Mouse (Mus musculus): ENCODE data around the gene Rgs18. TPM values are rescaled to one million over a fixed set of nuclear protein-coding genes. Genes with fewer than 3 reads are reported as not detected.

Gene Rgs18
- polyA plus RNA-seq (2014; fragmentation: Nextera tagmentation; extraction: Ambion mirVana), result 0.27 and 0.52 TPM in 2 replicates

DNA sequence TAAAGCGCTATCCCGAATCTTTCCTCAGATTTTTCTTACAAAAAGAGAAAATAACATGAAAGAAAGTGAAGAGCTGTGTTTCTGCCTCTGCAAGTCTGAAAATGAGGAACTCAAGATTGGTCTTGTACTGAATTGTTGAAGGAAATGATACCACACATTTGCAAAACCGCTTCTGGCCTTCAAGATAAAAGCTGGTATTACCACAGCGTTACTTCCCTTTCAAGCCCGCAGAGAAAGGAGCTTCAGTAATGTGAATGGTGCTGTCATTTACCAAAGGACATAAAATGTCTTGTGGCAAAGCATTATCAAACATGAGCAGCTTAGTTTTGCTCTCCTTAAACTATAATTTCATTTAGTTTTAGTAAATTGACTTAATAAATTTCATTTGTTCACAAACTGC is at the start of gene Rgs18:
Rgs18 (minus strand) TSS at position 105 of the 400 bp plus-strand sequence.
- Histone ChIP-seq H3K4me3 (ENCODE audit: low read depth, low read length) (no peak within 1 kb of the TSS), H3K36me3 (ENCODE audit: control insufficient read depth, insufficient read depth, low read length) (no peaks in the 10 kb centered on the region), H3K9me3 (replicated peaks; ENCODE audit: control insufficient read depth, low read length) (no peaks in the 10 kb centered on the region), H3K4me1 (ENCODE audit: control insufficient read depth, insufficient read depth, low read length) (no peaks in the 10 kb centered on the region), H3K27ac (ENCODE audit: low read depth, low read length) (no peak within 1 kb of the TSS), H3K27me3 (replicated peaks; ENCODE audit: control insufficient read depth, insufficient read depth, low read length) (no peaks in the 10 kb centered on the region), H3K4me2 (ENCODE audit: low read length) (no peak within 1 kb of the TSS), H3K9ac (ENCODE audit: low read length) (no peak within 1 kb of the TSS)
- ATAC-seq (no peak), DNase-seq (ENCODE audit: low spot score) (no peak)
- 88% methylated on average over 5 of the region's 5 CpGs for WGBS

DNA sequence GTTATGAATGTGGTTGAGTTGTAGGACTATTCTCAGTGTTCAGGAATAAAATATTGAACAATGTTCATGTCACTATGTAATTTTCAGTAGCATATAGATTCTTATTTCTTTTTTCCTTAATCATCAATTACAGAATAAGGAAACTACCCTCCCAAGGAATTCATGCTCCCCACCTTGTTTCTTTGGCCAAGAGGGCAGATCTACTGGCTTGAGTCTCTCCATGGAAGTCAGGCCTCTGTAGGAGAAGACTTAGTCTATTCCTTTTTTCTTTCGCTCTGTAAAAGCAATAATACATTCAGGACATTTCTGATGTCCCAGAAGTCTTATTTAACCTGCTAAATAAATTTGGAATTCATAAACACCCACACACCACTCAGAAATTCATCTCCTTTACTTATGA is 841 bp downstream of the Rgs18 start:
- Histone ChIP-seq H3K27me3 (replicated peaks; ENCODE audit: control insufficient read depth, insufficient read depth, low read length) (no peaks in the 10 kb centered on the region), H3K36me3 (ENCODE audit: control insufficient read depth, insufficient read depth, low read length) (no peaks in the 10 kb centered on the region), H3K4me1 (ENCODE audit: control insufficient read depth, insufficient read depth, low read length) (no peaks in the 10 kb centered on the region), H3K9me3 (replicated peaks; ENCODE audit: control insufficient read depth, low read length) (no peaks in the 10 kb centered on the region), H3K4me2 (ENCODE audit: low read length) (no peak overlapping the region), H3K9ac (ENCODE audit: low read length) (no peak overlapping the region), H3K4me3 (ENCODE audit: low read depth, low read length) (no peak overlapping the region), H3K27ac (ENCODE audit: low read depth, low read length) (no peak overlapping the region)
- ATAC-seq (no peak), DNase-seq (ENCODE audit: low spot score) (no peak)
- WGBS, result 88% methylated on average over 1 of the region's 1 CpGs

DNA sequence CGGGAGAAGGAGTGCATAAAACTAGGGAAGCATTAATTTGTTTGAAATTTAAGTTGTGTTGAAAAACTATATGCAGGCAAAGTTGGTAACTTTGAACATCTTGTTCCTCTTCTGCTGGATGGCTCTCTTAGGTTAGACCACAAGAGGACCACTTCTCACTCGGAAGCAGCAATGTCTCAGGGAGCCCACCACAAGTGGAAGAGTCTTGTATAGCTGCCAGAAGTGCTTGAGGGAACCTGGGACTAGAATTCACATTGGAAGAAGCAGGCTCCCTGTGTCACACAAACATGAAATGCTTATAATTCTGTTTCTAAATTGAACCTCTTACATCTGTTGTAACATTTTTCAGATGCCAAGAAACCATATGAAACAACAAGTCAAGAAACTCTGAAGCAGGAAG is 9.0 kb downstream of the Rgs18 start:
- H3K4me2 ChIP-seq (ENCODE audit: low read length), result no peak overlapping the region
- no peaks in the 10 kb centered on the region for H3K4me1 ChIP-seq (ENCODE audit: control insufficient read depth, insufficient read depth, low read length)
- 77% methylated on average over 2 of the region's 2 CpGs for WGBS
- no peak for DNase-seq (ENCODE audit: low spot score)
- H3K4me3 ChIP-seq (ENCODE audit: low read depth, low read length), result no peak overlapping the region
- H3K9ac ChIP-seq (ENCODE audit: low read length), result no peak overlapping the region
- no peak overlapping the region for H3K27ac ChIP-seq (ENCODE audit: low read depth, low read length)
- no peaks in the 10 kb centered on the region for H3K27me3 ChIP-seq (replicated peaks; ENCODE audit: control insufficient read depth, insufficient read depth, low read length)
- H3K9me3 ChIP-seq (replicated peaks; ENCODE audit: control insufficient read depth, low read length), result no peaks in the 10 kb centered on the region
- no peak for ATAC-seq
- no peaks in the 10 kb centered on the region for H3K36me3 ChIP-seq (ENCODE audit: control insufficient read depth, insufficient read depth, low read length)

DNA sequence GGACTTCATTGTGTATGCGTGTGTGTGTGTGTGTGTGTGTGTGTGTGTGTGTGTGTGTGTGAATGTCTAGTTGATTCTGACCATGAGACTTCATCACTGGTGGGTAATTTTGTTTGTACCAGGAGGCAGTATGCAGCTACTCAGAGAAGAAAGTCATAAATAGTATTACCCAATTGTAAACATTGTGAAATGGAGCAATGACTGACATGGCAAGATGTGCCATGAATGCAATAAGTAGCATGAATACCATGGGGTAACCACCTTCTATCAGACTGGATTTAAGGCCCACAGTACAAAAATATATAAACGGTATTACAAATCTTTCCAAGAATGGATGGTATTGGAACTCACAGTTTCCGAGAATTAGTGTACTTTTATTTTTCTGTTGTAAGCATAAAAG is 14.4 kb downstream of the Rgs18 start:
- 96% methylated on average over 3 of the region's 3 CpGs for WGBS

DNA sequence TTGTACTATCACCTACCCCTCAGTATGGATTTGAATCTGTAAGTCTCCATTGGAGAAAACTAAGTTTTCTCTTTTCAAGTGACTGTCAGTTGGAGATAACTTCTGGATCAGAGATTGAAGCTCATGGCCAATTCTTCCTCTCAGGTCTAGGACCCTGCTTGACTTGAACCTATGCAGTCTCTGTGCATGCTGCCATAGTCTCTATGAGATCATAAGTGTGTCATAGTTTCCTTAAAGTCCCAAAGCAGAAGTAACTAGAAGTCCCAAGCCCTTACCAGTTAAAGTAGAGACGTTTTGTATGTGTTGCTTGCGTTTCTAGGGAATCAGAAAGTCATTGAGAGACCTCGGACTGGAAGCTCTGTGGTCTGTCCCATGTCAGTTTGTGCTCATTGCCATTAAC is 24.5 kb downstream of the Rgs18 start:
- no peak for ATAC-seq
- 77% methylated on average over 3 of the region's 3 CpGs for WGBS

More for the DNA sequence above, 14.4 kb downstream of the Rgs18 start:
- H3K9me3 ChIP-seq (replicated peaks; ENCODE audit: control insufficient read depth, low read length), result no peaks in the 10 kb centered on the region
- no peaks in the 10 kb centered on the region for H3K36me3 ChIP-seq (ENCODE audit: control insufficient read depth, insufficient read depth, low read length)
- ATAC-seq, result no peak
- no peak overlapping the region for H3K4me2 ChIP-seq (ENCODE audit: low read length)
- no peak overlapping the region for H3K27ac ChIP-seq (ENCODE audit: low read depth, low read length)
- no peak overlapping the region for H3K4me3 ChIP-seq (ENCODE audit: low read depth, low read length)
- H3K4me1 ChIP-seq (ENCODE audit: control insufficient read depth, insufficient read depth, low read length), result no peaks in the 10 kb centered on the region
- H3K27me3 ChIP-seq (replicated peaks; ENCODE audit: control insufficient read depth, insufficient read depth, low read length), result no peaks in the 10 kb centered on the region
- no peak for DNase-seq (ENCODE audit: low spot score)
- H3K9ac ChIP-seq (ENCODE audit: low read length), result no peak overlapping the region

DNA sequence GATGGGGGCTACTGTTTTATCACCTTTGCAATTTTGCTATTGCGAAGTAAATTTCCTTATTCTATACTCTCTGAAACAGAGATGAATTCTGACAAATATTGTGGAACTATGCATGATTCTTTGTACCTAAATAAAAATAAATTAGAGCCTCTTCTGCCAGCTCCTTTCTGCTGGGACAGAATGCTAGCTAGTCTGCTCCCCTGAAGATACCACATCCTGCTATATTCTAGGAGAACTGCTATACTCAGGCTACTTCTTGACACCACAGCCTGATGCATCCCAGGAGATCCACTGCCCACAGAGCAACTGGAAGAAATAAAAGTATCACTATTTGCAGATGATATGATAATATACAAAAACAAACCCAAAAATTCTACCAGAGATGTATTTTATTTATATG is 29.1 kb downstream of the Rgs18 start:
- no peaks in the 10 kb centered on the region for H3K9me3 ChIP-seq (replicated peaks; ENCODE audit: control insufficient read depth, low read length)
- no peak for DNase-seq (ENCODE audit: low spot score)
- no peak for ATAC-seq
- no peak overlapping the region for H3K4me2 ChIP-seq (ENCODE audit: low read length)
- H3K36me3 ChIP-seq (ENCODE audit: control insufficient read depth, insufficient read depth, low read length), result no peaks in the 10 kb centered on the region
- no peak overlapping the region for H3K27ac ChIP-seq (ENCODE audit: low read depth, low read length)
- no peak overlapping the region for H3K4me3 ChIP-seq (ENCODE audit: low read depth, low read length)
- H3K9ac ChIP-seq (ENCODE audit: low read length), result no peak overlapping the region
- WGBS, result 96% methylated on average over 1 of the region's 1 CpGs
- H3K4me1 ChIP-seq (ENCODE audit: control insufficient read depth, insufficient read depth, low read length), result no peaks in the 10 kb centered on the region
- H3K27me3 ChIP-seq (replicated peaks; ENCODE audit: control insufficient read depth, insufficient read depth, low read length), result no peaks in the 10 kb centered on the region

More for the DNA sequence above, 24.5 kb downstream of the Rgs18 start:
- Histone ChIP-seq H3K27me3 (replicated peaks; ENCODE audit: control insufficient read depth, insufficient read depth, low read length) (no peaks in the 10 kb centered on the region), H3K4me2 (ENCODE audit: low read length) (no peak overlapping the region), H3K9me3 (replicated peaks; ENCODE audit: control insufficient read depth, low read length) (no peaks in the 10 kb centered on the region), H3K4me3 (ENCODE audit: low read depth, low read length) (no peak overlapping the region), H3K36me3 (ENCODE audit: control insufficient read depth, insufficient read depth, low read length) (no peaks in the 10 kb centered on the region), H3K9ac (ENCODE audit: low read length) (no peak overlapping the region), H3K4me1 (ENCODE audit: control insufficient read depth, insufficient read depth, low read length) (no peaks in the 10 kb centered on the region), H3K27ac (ENCODE audit: low read depth, low read length) (no peak overlapping the region)
- DNase-seq (ENCODE audit: low spot score), result no peak

DNA sequence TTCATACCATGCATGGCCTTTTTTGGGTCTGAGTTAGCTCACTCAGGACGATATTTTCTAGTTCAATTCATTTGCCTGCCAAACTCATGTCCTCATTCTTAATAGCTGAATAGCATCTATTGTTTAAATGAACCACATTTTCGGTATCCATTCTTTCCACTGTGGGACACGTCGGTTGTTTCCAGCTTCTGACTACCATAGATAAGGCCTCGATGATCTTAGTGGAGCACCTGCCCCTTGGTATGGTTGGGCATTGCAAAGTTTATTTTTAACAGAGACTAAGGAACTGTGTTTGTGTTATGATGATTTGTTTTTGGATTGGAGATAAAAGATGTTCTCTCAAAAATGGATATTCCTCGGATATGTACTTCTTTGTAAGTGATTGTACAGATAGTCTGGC is 37.5 kb downstream of the Rgs18 start:
- DNase-seq (ENCODE audit: low spot score), result no peak
- 74% methylated on average over 6 of the region's 6 CpGs for WGBS
- H3K36me3 ChIP-seq (ENCODE audit: control insufficient read depth, insufficient read depth, low read length), result no peaks in the 10 kb centered on the region
- no peak overlapping the region for H3K9ac ChIP-seq (ENCODE audit: low read length)
- no peaks in the 10 kb centered on the region for H3K9me3 ChIP-seq (replicated peaks; ENCODE audit: control insufficient read depth, low read length)
- ATAC-seq, result no peak
- no peaks in the 10 kb centered on the region for H3K27me3 ChIP-seq (replicated peaks; ENCODE audit: control insufficient read depth, insufficient read depth, low read length)
- no peak overlapping the region for H3K27ac ChIP-seq (ENCODE audit: low read depth, low read length)
- no peak overlapping the region for H3K4me2 ChIP-seq (ENCODE audit: low read length)
- no peaks in the 10 kb centered on the region for H3K4me1 ChIP-seq (ENCODE audit: control insufficient read depth, insufficient read depth, low read length)
- H3K4me3 ChIP-seq (ENCODE audit: low read depth, low read length), result no peak overlapping the region

DNA sequence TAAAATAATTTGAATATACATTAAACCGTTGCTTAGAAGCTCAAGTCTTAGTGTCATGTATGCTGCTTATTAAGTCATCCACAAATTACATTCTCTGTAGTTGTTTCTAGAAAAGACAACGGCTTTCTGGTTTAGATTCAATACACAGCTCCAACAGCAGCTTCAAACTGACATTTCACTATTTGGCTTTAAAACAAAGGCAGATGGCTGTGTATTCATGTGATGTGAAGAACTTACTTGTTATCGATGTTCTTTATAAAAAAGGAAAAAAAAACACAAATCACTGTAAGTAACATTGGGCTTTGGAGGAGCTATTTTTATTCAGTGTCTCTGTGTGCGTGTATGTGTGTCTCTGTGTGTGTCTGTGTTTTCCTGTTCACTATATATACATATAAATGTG is 54.5 kb downstream of the Rgs18 start:
- Histone ChIP-seq H3K27me3 (replicated peaks; ENCODE audit: control insufficient read depth, insufficient read depth, low read length) (no peaks in the 10 kb centered on the region), H3K9me3 (replicated peaks; ENCODE audit: control insufficient read depth, low read length) (no peaks in the 10 kb centered on the region), H3K27ac (ENCODE audit: low read depth, low read length) (no peak overlapping the region), H3K9ac (ENCODE audit: low read length) (no peak overlapping the region), H3K4me3 (ENCODE audit: low read depth, low read length) (no peak overlapping the region), H3K4me1 (ENCODE audit: control insufficient read depth, insufficient read depth, low read length) (no peaks in the 10 kb centered on the region), H3K4me2 (ENCODE audit: low read length) (no peak overlapping the region), H3K36me3 (ENCODE audit: control insufficient read depth, insufficient read depth, low read length) (no peaks in the 10 kb centered on the region)
- 80% methylated on average over 4 of the region's 4 CpGs for WGBS
- DNase-seq (ENCODE audit: low spot score) (peak; percentile 0), ATAC-seq (no peak)

DNA sequence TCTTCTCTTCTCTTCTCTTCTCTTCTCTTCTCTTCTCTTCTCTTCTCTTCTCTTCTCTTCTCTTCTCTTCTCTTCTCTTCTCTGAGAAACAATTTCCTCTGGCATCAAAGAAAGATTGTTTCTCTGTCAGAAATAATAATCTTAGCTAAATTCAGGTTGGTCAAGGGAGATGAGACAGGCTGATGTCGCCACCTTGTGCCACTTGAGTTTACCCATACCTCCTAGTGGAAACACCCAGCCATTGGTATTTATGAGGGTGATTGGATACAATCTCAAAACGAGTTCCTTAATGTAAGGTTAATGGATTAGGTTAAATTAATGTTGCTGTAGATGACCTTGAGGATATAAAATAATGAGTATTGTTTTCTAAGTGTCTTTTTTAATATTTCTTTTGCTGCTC is 70.9 kb downstream of the Rgs18 start:
- DNase-seq (ENCODE audit: low spot score), result no peak
- WGBS, result 55% methylated on average over 2 of the region's 2 CpGs
- ATAC-seq, result no peak
- Histone ChIP-seq H3K36me3 (ENCODE audit: control insufficient read depth, insufficient read depth, low read length) (no peaks in the 10 kb centered on the region), H3K27ac (ENCODE audit: low read depth, low read length) (no peak overlapping the region), H3K27me3 (replicated peaks; ENCODE audit: control insufficient read depth, insufficient read depth, low read length) (no peaks in the 10 kb centered on the region), H3K4me3 (ENCODE audit: low read depth, low read length) (no peak overlapping the region), H3K4me1 (ENCODE audit: control insufficient read depth, insufficient read depth, low read length) (no peaks in the 10 kb centered on the region), H3K4me2 (ENCODE audit: low read length) (no peak overlapping the region), H3K9ac (ENCODE audit: low read length) (no peak overlapping the region), H3K9me3 (replicated peaks; ENCODE audit: control insufficient read depth, low read length) (no peaks in the 10 kb centered on the region)
